Mouse (Mus musculus) heart, adult 2 months (tissue): Measurements from ENCODE around the gene Srgap1.

ENCODE experiments used
- CTCF ChIP-seq: fragments of 200-600 bp; IDR thresholded peaks from 2 replicates; pipeline ENCODE4 v1.8.1; 2022; ENCODE audit warnings: antibody characterized with exemption, mild to moderate bottlenecking, moderate library complexity
- EP300 ChIP-seq: fragments of 200-500 bp; IDR thresholded peaks from 2 replicates; pipeline ENCODE4 v1.6.1; 2011; ENCODE audit warnings: low read depth, low read length, control low read depth; ENCODE audit not compliant: insufficient read depth
- POLR2A ChIP-seq: fragments of 200-500 bp; IDR thresholded peaks from 2 replicates; pipeline ENCODE4 v1.6.1; 2011; ENCODE audit warnings: mild to moderate bottlenecking, low read depth, low read length, control low read depth; ENCODE audit not compliant: insufficient read depth

DNA sequence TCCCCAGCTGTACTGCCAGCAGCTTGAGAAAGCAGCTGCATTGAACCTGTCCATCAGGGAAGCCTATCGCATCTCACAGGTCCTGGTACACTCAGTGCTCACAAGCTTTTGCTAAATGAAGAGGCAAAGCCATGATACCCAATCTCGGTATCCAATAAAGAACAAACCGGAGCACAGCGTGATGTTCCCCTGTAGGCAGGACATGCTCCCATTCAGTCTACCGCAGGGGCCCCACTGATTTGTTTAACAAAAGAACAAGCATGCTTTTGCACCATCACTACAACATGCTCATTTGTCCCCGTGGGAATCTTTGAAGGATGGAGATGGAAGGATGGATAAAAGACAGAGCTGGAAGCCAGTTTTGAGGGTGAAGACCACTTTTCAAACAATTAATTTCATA lies 257.0 kb downstream of the Srgap1 start:
- TF ChIP-seq POLR2A = no peak
- TF ChIP-seq CTCF = no peak
- TF ChIP-seq EP300 = no peak
